Mouse (Mus musculus): Measurements from ENCODE around the gene Mmp27. TPM values are rescaled to one million over a fixed set of nuclear protein-coding genes. Genes with fewer than 3 reads are reported as not detected.

The Mmp27 gene
- polyA plus RNA-seq (2015; fragmentation: Illumina TruSeq; extraction: RNeasy Lipid Tissue Mini Kit (QIAGEN cat#74804); ENCODE audit: insufficient read depth, low replicate concordance): 0.69 TPM

DNA sequence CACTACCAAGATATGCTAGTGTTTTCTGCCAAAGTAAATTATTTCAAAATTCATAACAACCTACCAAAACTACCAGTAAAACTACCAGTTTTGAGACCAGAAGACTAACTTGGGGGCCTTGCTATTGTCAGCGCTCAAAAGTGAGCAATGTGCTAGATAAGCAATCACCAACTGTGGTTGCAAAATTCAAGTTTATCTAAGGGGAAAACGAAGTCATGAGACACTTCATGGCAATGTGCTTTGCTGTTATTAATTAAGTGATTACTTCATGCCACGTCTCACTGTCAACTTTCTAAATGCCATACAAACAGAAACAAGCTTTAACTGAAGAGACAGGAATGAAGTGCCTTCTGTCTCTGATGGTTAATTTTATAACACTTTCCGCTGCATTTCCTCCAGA is at the start of gene Mmp27:
Mmp27 (plus strand) TSS at position 235 of the 400 bp plus-strand sequence.

DNA sequence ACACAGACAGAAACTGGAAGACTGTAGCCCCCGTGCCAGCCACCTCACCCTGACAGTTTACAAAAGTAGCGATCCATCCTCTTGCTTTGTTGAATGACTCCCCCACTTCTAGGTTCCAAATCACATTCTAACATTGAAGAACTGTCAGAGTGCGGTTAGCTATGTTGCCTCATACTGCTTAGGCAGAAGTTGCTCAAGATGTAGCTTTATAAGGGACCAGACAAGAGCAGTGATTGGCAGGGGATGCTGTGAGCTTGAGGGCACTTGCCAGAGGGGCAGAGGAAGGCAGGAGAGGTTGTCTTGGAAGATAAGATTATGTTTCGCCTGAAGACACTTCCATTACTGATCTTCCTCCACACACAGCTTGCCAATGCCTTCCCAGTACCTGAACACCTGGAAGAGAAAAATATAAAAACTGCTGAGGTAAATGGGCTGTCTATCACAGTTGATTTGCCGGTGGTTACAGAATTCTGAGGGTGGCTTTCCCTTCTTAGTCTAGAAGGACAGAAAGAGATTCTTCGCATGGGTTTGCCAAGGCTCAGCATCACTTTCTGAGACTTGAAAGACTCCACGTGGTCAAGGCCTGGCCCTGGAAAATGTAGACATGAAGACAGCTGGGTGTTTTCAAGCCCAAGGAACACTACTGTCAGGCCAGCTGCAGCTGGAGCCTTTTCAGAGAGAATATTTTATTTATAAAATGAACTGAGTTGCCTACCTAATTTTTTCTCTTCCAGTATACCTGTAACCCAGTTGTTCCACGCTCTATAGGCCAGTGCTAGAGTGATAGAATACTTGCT is 12.8 kb upstream of the Mmp27 start, which contains the start of gene Mmp8:
Mmp8 (plus strand) TSS at position 236 of the 797 bp plus-strand sequence.

DNA sequence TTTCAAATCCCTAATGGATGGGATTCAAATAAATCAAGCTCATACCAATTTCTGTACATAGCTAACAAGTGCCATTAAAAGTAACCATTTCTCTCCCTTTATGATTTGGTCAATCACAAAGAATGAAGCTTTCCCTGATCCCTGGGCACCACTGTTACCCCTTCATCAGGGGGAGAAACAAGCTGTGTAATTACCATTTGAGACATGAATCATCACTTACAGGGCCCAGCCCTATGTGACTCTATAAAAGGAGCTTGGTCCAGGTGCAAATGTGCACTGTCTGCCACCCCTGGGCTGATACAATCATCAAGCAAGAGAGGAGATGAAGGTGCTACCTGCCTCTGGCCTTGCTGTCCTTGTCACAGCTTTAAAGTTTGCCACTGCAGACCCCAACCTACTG is 56.7 kb downstream of the Mmp27 start, which contains the start of gene Mmp20:
Mmp20 (plus strand) TSS at position 301 of the 400 bp plus-strand sequence.

Other genes starting within 250 kb of the Mmp27 start
- 13.1 TPM for gene Mmp12, start 227.0 kb upstream of the Mmp27 start, polyA plus RNA-seq (2015; fragmentation: Illumina TruSeq; extraction: RNeasy Lipid Tissue Mini Kit (QIAGEN cat#74804); ENCODE audit: insufficient read depth, low replicate concordance)
- gene Mmp1b, start 183.3 kb upstream of the Mmp27 start, polyA plus RNA-seq (2015; fragmentation: Illumina TruSeq; extraction: RNeasy Lipid Tissue Mini Kit (QIAGEN cat#74804); ENCODE audit: insufficient read depth, low replicate concordance): not detected
- 3.3 TPM for gene Mmp3, start 125.6 kb upstream of the Mmp27 start, polyA plus RNA-seq (2015; fragmentation: Illumina TruSeq; extraction: RNeasy Lipid Tissue Mini Kit (QIAGEN cat#74804); ENCODE audit: insufficient read depth, low replicate concordance)
- not detected for gene Mmp10, start 69.0 kb upstream of the Mmp27 start, polyA plus RNA-seq (2015; fragmentation: Illumina TruSeq; extraction: RNeasy Lipid Tissue Mini Kit (QIAGEN cat#74804); ENCODE audit: insufficient read depth, low replicate concordance)
- 6.8 TPM for gene Mmp8, start 12.9 kb upstream of the Mmp27 start, polyA plus RNA-seq (2015; fragmentation: Illumina TruSeq; extraction: RNeasy Lipid Tissue Mini Kit (QIAGEN cat#74804); ENCODE audit: insufficient read depth, low replicate concordance)
- not detected for gene Mmp20, start 56.8 kb downstream of the Mmp27 start, polyA plus RNA-seq (2015; fragmentation: Illumina TruSeq; extraction: RNeasy Lipid Tissue Mini Kit (QIAGEN cat#74804); ENCODE audit: insufficient read depth, low replicate concordance)
- gene Mmp7, start 120.7 kb downstream of the Mmp27 start, polyA plus RNA-seq (2015; fragmentation: Illumina TruSeq; extraction: RNeasy Lipid Tissue Mini Kit (QIAGEN cat#74804); ENCODE audit: insufficient read depth, low replicate concordance): 0.30 TPM
- 487 TPM for gene Tmem123, start 192.6 kb downstream of the Mmp27 start, polyA plus RNA-seq (2015; fragmentation: Illumina TruSeq; extraction: RNeasy Lipid Tissue Mini Kit (QIAGEN cat#74804); ENCODE audit: insufficient read depth, low replicate concordance)